Mouse (Mus musculus) CH12.LX (cell line): Measurements from ENCODE around the gene Pes1.

Experiments
- CTCF ChIP-seq, 2 experiments: IDR thresholded peaks in 1 of 2; conservative IDR thresholded peaks in 1 of 2; 2 replicates each; pipeline ENCODE4 v1.5.1; 2011 to 2012; ENCODE audit warnings: low read depth in 2 of 2, low read length in 2 of 2, improper control_type of control experiment in 1 of 2, inconsistent platforms in 1 of 2, mild to moderate bottlenecking in 1 of 2, moderate library complexity in 1 of 2
- MAFK ChIP-seq: IDR thresholded peaks from 2 replicates; pipeline ENCODE4 v1.6.1; 2011; ENCODE audit warnings: low read length, improper control_type of control experiment; ENCODE audit not compliant: insufficient replicate concordance
- RCOR1 ChIP-seq: conservative IDR thresholded peaks from 2 replicates; pipeline ENCODE4 v1.6.1; 2012; ENCODE audit warnings: low read depth, mild to moderate bottlenecking, inconsistent platforms, low read length, improper control_type of control experiment
- ZC3H11A ChIP-seq: IDR thresholded peaks from 2 replicates; pipeline ENCODE4 v1.6.1; 2012; ENCODE audit warnings: low read depth, mild to moderate bottlenecking, inconsistent platforms, low read length, improper control_type of control experiment
- ZNF384 ChIP-seq: IDR thresholded peaks from 2 replicates; pipeline ENCODE4 v1.6.1; 2012; ENCODE audit warnings: low read depth, low read length, improper control_type of control experiment, inconsistent platforms

DNA sequence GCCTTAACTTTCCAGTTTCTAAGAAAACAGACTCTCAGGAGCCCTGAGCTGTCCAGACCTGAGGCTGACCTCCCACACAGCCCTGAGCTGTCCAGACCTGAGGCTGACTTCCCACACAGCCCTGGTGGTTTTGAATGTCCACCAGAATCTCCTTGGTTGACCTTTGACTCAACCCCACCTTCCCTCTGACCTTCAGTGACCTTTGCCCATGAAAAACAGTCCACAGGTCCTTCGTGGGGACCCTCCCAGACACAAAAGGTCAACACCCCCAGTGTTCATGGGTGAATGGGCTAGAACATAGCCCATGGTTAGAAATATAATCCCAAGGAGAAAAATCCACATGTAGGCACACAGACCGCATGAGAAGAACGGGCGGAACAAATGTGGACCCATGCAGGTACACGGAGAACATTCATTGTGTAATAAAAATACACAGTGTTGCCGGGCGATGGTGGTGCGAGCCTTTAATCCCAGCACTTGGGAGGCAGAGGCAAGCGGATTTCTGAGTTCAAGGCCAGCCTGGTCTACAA, 30.0 kb upstream of the Pes1 start:
- no peak for TF ChIP-seq ZNF384
- no peak for TF ChIP-seq RCOR1
- TF ChIP-seq CTCF (conservative IDR thresholded peaks at IDR 0.05 in 1 of 2, IDR thresholded peaks at IDR 0.05 in 1 of 2; ENCODE audit: low read depth in 2 of 2, low read length in 2 of 2), result no peak
- no peak for TF ChIP-seq ZC3H11A
- TF ChIP-seq MAFK, result no peak
